Mouse (Mus musculus) hindbrain, embryonic 11.5 days (tissue): ENCODE measurements around the gene Il27. TPM values are rescaled to one million over a fixed set of nuclear protein-coding genes. Genes with fewer than 3 reads are reported as not detected.

Experiments
- polyA plus RNA-seq: library from polyadenylated mRNA; unstranded; fragments of >200 nt; fragmentation: Nextera tagmentation; extraction: Ambion mirVana; gene quantifications from 2 replicates; pipeline ENCODE4 v1.2.1, GENCODE M21; 2014

The Il27 gene
- polyA plus RNA-seq, 1 experiment from 2014 or later: not detected

Other genes with a start within 250 kb of the Il27 start
- 1.9 and 3.0 TPM in 2 replicates for gene Lat, start 225.4 kb downstream of the Il27 start, polyA plus RNA-seq
- 36.0 and 39.3 TPM in 2 replicates for gene Spns1, start 217.5 kb downstream of the Il27 start, polyA plus RNA-seq
- gene Nfatc2ip, start 198.2 kb downstream of the Il27 start, polyA plus RNA-seq: 4.8 and 5.2 TPM in 2 replicates
- gene Cd19, start 180.1 kb downstream of the Il27 start, polyA plus RNA-seq: not detected in 2 replicates
- 19.5 and 20.2 TPM in 2 replicates for gene Rabep2, start 166.2 kb downstream of the Il27 start, polyA plus RNA-seq
- gene Atp2a1, start 131.8 kb downstream of the Il27 start, polyA plus RNA-seq: 2.7 and 3.0 TPM in 2 replicates
- 38.0 and 41.0 TPM in 2 replicates for gene Sh2b1, start 119.5 kb downstream of the Il27 start, polyA plus RNA-seq
- gene Tufm, start 107.6 kb downstream of the Il27 start, polyA plus RNA-seq: 140 and 147 TPM in 2 replicates
- 54.5 and 55.1 TPM in 2 replicates for gene Atxn2l, start 91.5 kb downstream of the Il27 start, polyA plus RNA-seq
- 187 and 194 TPM in 2 replicates for gene Eif3c, start 28.5 kb downstream of the Il27 start, polyA plus RNA-seq
- 0.35 and 0.71 TPM in 2 replicates for gene Apobr, start 10.0 kb downstream of the Il27 start, polyA plus RNA-seq
- gene Cln3, start 9.1 kb downstream of the Il27 start, polyA plus RNA-seq: 25.5 and 26.7 TPM in 2 replicates
- 1.3 and 2.4 TPM in 2 replicates for gene Nupr1, start 35.9 kb upstream of the Il27 start, polyA plus RNA-seq
- 44.8 and 49.3 TPM in 2 replicates for gene Sgf29, start 54.4 kb upstream of the Il27 start, polyA plus RNA-seq
- gene Sult1a1, start 81.5 kb upstream of the Il27 start, polyA plus RNA-seq: 0.25 and 0.52 TPM in 2 replicates
- gene Bola2, start 100.5 kb upstream of the Il27 start, polyA plus RNA-seq: 164 and 176 TPM in 2 replicates
- gene Slx1b, start 100.8 kb upstream of the Il27 start, polyA plus RNA-seq: 9.8 and 10.7 TPM in 2 replicates
- 45.3 and 47.8 TPM in 2 replicates for gene Coro1a, start 112.8 kb upstream of the Il27 start, polyA plus RNA-seq
- gene Mapk3, start 164.7 kb upstream of the Il27 start, polyA plus RNA-seq: 47.2 and 51.8 TPM in 2 replicates
- gene Gdpd3, start 171.4 kb upstream of the Il27 start, polyA plus RNA-seq: 0.97 and 1.4 TPM in 2 replicates
- gene Ypel3, start 182.0 kb upstream of the Il27 start, polyA plus RNA-seq: 114 and 119 TPM in 2 replicates
- gene Tbx6, start 186.5 kb upstream of the Il27 start, polyA plus RNA-seq: 0.25 and 0.79 TPM in 2 replicates
- gene Ppp4c, start 197.6 kb upstream of the Il27 start, polyA plus RNA-seq: 313 and 330 TPM in 2 replicates
- 14.6 and 16.3 TPM in 2 replicates for gene Fam57b, start 202.7 kb upstream of the Il27 start, polyA plus RNA-seq
- gene 4930451I11Rik, start 236.7 kb upstream of the Il27 start, polyA plus RNA-seq: not detected in 2 replicates